Mouse (Mus musculus): ENCODE data around the gene Kcnj9. TPM values are rescaled to one million over a fixed set of nuclear protein-coding genes. Genes with fewer than 3 reads are reported as not detected.

Kcnj9 gene
- polyA plus RNA-seq, 1 experiment from 2014 or later, result 0.28 TPM

- Histone ChIP-seq H3K36me3 (no peaks in the 10 kb centered on the region), H3K4me2 (replicated peaks) (no peak overlapping the region), H3K4me1 (peaks cover 19% of the 10 kb centered on the region), H3K9ac (no peak overlapping the region), H3K4me3 (replicated peaks) (no peak overlapping the region), H3K9me3 (replicated peaks) (no peaks in the 10 kb centered on the region), H3K27me3 (no peaks in the 10 kb centered on the region), H3K27ac (replicated peaks) (no peak overlapping the region)
- WGBS, result 64% methylated on average over 3 of the region's 3 CpGs
- ATAC-seq (ENCODE audit: insufficient number of reproducible peaks, low FRiP score, low TSS enrichment, low read depth), result no peak
These were observed 26.8 kb downstream of the Kcnj9 start for GRCm38 (mm10) chr1:172302311-172302710.

- Histone ChIP-seq H3K4me2 (replicated peaks) (no peak overlapping the region), H3K27me3 (no peaks in the 10 kb centered on the region), H3K27ac (replicated peaks) (no peak overlapping the region), H3K36me3 (no peaks in the 10 kb centered on the region), H3K4me1 (peaks cover 26% of the 10 kb centered on the region), H3K9me3 (replicated peaks) (no peaks in the 10 kb centered on the region), H3K4me3 (replicated peaks) (no peak overlapping the region), H3K9ac (no peak overlapping the region)
- ATAC-seq (ENCODE audit: insufficient number of reproducible peaks, low FRiP score, low TSS enrichment, low read depth), result no peak
- 50% methylated on average over 12 of the region's 12 CpGs for WGBS
These were observed 27.9 kb downstream of the Kcnj9 start for GRCm38 (mm10) chr1:172301180-172301579.

- no peak overlapping the region for H3K4me3 ChIP-seq (replicated peaks)
- no peak overlapping the region for H3K27ac ChIP-seq (replicated peaks)
- no peaks in the 10 kb centered on the region for H3K36me3 ChIP-seq
- peaks cover 35% of the 10 kb centered on the region for H3K4me1 ChIP-seq
- no peak overlapping the region for H3K4me2 ChIP-seq (replicated peaks)
- no peaks in the 10 kb centered on the region for H3K27me3 ChIP-seq
- no peaks in the 10 kb centered on the region for H3K9me3 ChIP-seq (replicated peaks)
- no peak overlapping the region for H3K9ac ChIP-seq
- 71% methylated on average over 5 of the region's 5 CpGs for WGBS
- ATAC-seq (ENCODE audit: insufficient number of reproducible peaks, low FRiP score, low TSS enrichment, low read depth), result no peak
These were observed 28.9 kb downstream of the Kcnj9 start for GRCm38 (mm10) chr1:172300247-172300646.

GRCm38 (mm10) chr1:172299528-172299927 is 29.6 kb downstream of the Kcnj9 start:
- H3K4me2 ChIP-seq (replicated peaks), result no peak overlapping the region
- H3K9ac ChIP-seq, result no peak overlapping the region
- H3K4me1 ChIP-seq, result peaks cover 37% of the 10 kb centered on the region
- H3K27me3 ChIP-seq, result no peaks in the 10 kb centered on the region
- no peaks in the 10 kb centered on the region for H3K36me3 ChIP-seq
- no peak for ATAC-seq (ENCODE audit: insufficient number of reproducible peaks, low FRiP score, low TSS enrichment, low read depth)
- no peak overlapping the region for H3K4me3 ChIP-seq (replicated peaks)
- WGBS, result 61% methylated on average over 7 of the region's 7 CpGs
- no peaks in the 10 kb centered on the region for H3K9me3 ChIP-seq (replicated peaks)
- no peak overlapping the region for H3K27ac ChIP-seq (replicated peaks)

- Histone ChIP-seq H3K9me3 (replicated peaks) (no peaks in the 10 kb centered on the region), H3K4me1 (peaks cover 37% of the 10 kb centered on the region), H3K27me3 (no peaks in the 10 kb centered on the region), H3K4me2 (replicated peaks) (peak within 1 kb of the TSS; percentile 39), H3K4me3 (replicated peaks) (peak within 1 kb of the TSS; percentile 18), H3K27ac (replicated peaks) (peak within 1 kb of the TSS; percentile 34; the same call in 1 of the 2 replicates), H3K36me3 (no peaks in the 10 kb centered on the region), H3K9ac (no peak within 1 kb of the TSS)
- ATAC-seq (ENCODE audit: insufficient number of reproducible peaks, low FRiP score, low TSS enrichment, low read depth), result peak; percentile 71
- 6% methylated on average over 16 of the region's 16 CpGs for WGBS
These were observed 31.2 kb downstream of the Kcnj9 start, which contains the start of gene Atp1a2 for GRCm38 (mm10) chr1:172297611-172298537. TSS of gene Atp1a2 (minus strand) at chr1:172298064.

GRCm38 (mm10) chr1:172296816-172297510 is 32.2 kb downstream of the Kcnj9 start:
- ATAC-seq (ENCODE audit: insufficient number of reproducible peaks, low FRiP score, low TSS enrichment, low read depth), result no peak
- no peak overlapping the region; the same call in 1 of the 2 replicates for H3K27ac ChIP-seq (replicated peaks)
- 70% methylated on average over 6 of the region's 6 CpGs for WGBS
- peak overlapping the region; percentile 18; the same call in 1 of the 2 replicates for H3K4me3 ChIP-seq (replicated peaks)
- H3K36me3 ChIP-seq, result no peaks in the 10 kb centered on the region
- H3K4me1 ChIP-seq, result peaks cover 37% of the 10 kb centered on the region
- no peak overlapping the region for H3K9ac ChIP-seq
- peak overlapping the region; percentile 39 for H3K4me2 ChIP-seq (replicated peaks)
- H3K27me3 ChIP-seq, result no peaks in the 10 kb centered on the region
- H3K9me3 ChIP-seq (replicated peaks), result no peaks in the 10 kb centered on the region

- no peak for ATAC-seq (ENCODE audit: insufficient number of reproducible peaks, low FRiP score, low TSS enrichment, low read depth)
- no peak overlapping the region for H3K27ac ChIP-seq (replicated peaks)
- no peaks in the 10 kb centered on the region for H3K36me3 ChIP-seq
- H3K27me3 ChIP-seq, result no peaks in the 10 kb centered on the region
- H3K4me3 ChIP-seq (replicated peaks), result no peak overlapping the region
- H3K9me3 ChIP-seq (replicated peaks), result no peaks in the 10 kb centered on the region
- H3K4me1 ChIP-seq, result peaks cover 34% of the 10 kb centered on the region
- H3K9ac ChIP-seq, result no peak overlapping the region
- 43% methylated on average over 4 of the region's 4 CpGs for WGBS
- 0 out of 2 replicates have a peak overlapping the region, but pooled peaks have one; percentile 39 for H3K4me2 ChIP-seq (replicated peaks)
These were observed 33.3 kb downstream of the Kcnj9 start for GRCm38 (mm10) chr1:172295751-172296197.

- no peak overlapping the region for H3K27ac ChIP-seq (replicated peaks)
- WGBS, result 87% methylated on average over 11 of the region's 11 CpGs
These were observed 35.7 kb downstream of the Kcnj9 start for GRCm38 (mm10) chr1:172293449-172293848.

GRCm38 (mm10) chr1:172292880-172293279 is 36.2 kb downstream of the Kcnj9 start:
- Histone ChIP-seq H3K27ac (replicated peaks) (no peak overlapping the region), H3K9ac (no peak overlapping the region), H3K36me3 (no peaks in the 10 kb centered on the region), H3K4me3 (replicated peaks) (no peak overlapping the region), H3K27me3 (no peaks in the 10 kb centered on the region), H3K4me2 (replicated peaks) (no peak overlapping the region), H3K9me3 (replicated peaks) (no peaks in the 10 kb centered on the region), H3K4me1 (peaks cover 27% of the 10 kb centered on the region)
- no peak for ATAC-seq (ENCODE audit: insufficient number of reproducible peaks, low FRiP score, low TSS enrichment, low read depth)
- WGBS, result 66% methylated on average over 2 of the region's 2 CpGs

More at GRCm38 (mm10) chr1:172293449-172293848, 35.7 kb downstream of the Kcnj9 start:
- H3K36me3 ChIP-seq, result no peaks in the 10 kb centered on the region
- ATAC-seq (ENCODE audit: insufficient number of reproducible peaks, low FRiP score, low TSS enrichment, low read depth), result no peak
- no peaks in the 10 kb centered on the region for H3K27me3 ChIP-seq
- no peak overlapping the region for H3K4me3 ChIP-seq (replicated peaks)
- H3K4me1 ChIP-seq, result peaks cover 33% of the 10 kb centered on the region
- no peak overlapping the region for H3K4me2 ChIP-seq (replicated peaks)
- H3K9ac ChIP-seq, result no peak overlapping the region
- H3K9me3 ChIP-seq (replicated peaks), result no peaks in the 10 kb centered on the region

- Histone ChIP-seq H3K27ac (replicated peaks) (no peak overlapping the region), H3K36me3 (no peaks in the 10 kb centered on the region), H3K4me1 (no peaks in the 10 kb centered on the region), H3K4me3 (replicated peaks) (no peak overlapping the region), H3K4me2 (replicated peaks) (no peak overlapping the region), H3K9me3 (replicated peaks) (no peaks in the 10 kb centered on the region), H3K27me3 (no peaks in the 10 kb centered on the region), H3K9ac (no peak overlapping the region)
- ATAC-seq (ENCODE audit: insufficient number of reproducible peaks, low FRiP score, low TSS enrichment, low read depth), result no peak
- 75% methylated on average over 3 of the region's 3 CpGs for WGBS
These were observed 39.5 kb downstream of the Kcnj9 start for GRCm38 (mm10) chr1:172289617-172289946.

GRCm38 (mm10) chr1:172288900-172289616 is 40.1 kb downstream of the Kcnj9 start:
- WGBS, result 86% methylated on average over 11 of the region's 11 CpGs

More at GRCm38 (mm10) chr1:172288900-172289616, 40.1 kb downstream of the Kcnj9 start:
- Histone ChIP-seq H3K4me2 (replicated peaks) (no peak overlapping the region), H3K36me3 (no peaks in the 10 kb centered on the region), H3K9me3 (replicated peaks) (no peaks in the 10 kb centered on the region), H3K4me1 (no peaks in the 10 kb centered on the region), H3K4me3 (replicated peaks) (no peak overlapping the region), H3K27ac (replicated peaks) (no peak overlapping the region), H3K9ac (no peak overlapping the region), H3K27me3 (no peaks in the 10 kb centered on the region)
- ATAC-seq (ENCODE audit: insufficient number of reproducible peaks, low FRiP score, low TSS enrichment, low read depth), result no peak
